Mouse (Mus musculus) T-helper 2 cell (primary cell): Measurements from ENCODE around the gene Pdc.
"Not testable (repeated sequence)": the region's sequence is repeated elsewhere in the genome, so short reads cannot be mapped to it uniquely, and the experiment has no call there.

ENCODE experiments used
- in situ Hi-C: fragments of 300-600 bp; cut with MboI, MseI; formaldehyde crosslinking; loops from one replicate; pipeline ENCODE4 v1.15.1; 2025; ENCODE audit warnings: high pct_unique_total_duplicates

The Pdc gene

DNA sequence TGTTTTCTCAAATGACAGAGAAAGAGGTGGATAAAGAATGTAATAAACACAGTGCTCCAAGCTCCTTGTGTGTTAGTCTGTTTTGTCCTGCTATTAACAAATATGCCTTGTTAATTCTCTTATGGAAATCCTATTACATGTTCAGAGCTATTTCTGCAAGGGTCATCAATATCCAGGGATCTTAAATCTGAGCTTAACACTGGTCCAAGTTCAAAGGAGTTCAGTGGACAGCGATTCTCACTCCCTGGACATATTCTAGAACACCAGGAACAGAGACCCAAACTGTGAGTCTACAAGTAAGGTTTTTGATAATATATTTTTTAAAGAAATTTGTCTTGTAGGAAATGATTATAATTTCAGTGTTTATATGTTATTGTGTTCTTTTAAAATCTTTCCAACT lies at the start of gene Pdc:
Pdc (plus strand) TSS at position 213 of the 400 bp plus-strand sequence.
- in situ Hi-C loops: no loop called here

GRCm38 (mm10) chr1:150294051-150294450 lies 25.2 kb upstream of the Pdc start:
- in situ Hi-C loops: not testable (repeated sequence)

DNA sequence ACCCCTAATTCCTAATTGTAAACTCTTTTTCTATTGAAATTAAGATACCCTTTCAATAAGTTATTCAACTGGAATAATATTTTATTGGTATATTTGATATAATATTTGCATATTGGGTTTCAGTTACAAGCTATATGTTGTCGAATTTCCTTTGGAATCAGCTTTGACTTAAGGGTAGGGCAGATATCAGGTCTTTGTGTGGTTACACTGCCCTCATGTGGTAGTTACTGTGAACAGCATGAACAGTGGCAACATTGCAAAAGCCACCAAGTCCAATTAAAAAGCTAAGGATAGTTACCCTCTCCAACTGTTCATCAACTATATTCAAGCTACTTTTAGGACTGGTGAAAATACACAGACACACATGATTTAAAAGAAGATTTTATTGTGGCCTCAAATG lies 11.6 kb upstream of the Pdc start:
- in situ Hi-C loops: no loop called here

DNA sequence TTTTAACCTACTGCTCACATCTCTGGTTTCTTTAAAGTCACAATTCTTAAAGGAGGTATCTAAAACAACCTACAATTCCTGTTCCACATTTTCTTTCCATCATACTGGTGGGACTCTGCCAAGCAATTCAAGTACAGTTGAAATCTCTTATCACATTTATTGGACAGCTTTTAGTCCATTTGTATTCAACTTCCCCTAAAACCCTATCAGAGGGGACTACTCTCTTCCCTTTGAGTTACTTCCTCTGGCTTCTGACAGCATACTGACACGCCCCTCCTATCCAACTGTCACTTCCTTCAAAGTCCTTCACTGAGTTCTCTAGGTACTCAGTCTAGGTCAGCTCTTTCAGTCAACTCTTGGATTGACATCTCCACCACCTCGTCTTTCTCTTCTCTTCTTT lies 15.9 kb downstream of the Pdc start:
- in situ Hi-C loops: no loop called here

GRCm38 (mm10) chr1:150360864-150361263 lies 41.6 kb downstream of the Pdc start:
- in situ Hi-C loops: no loop called here

DNA sequence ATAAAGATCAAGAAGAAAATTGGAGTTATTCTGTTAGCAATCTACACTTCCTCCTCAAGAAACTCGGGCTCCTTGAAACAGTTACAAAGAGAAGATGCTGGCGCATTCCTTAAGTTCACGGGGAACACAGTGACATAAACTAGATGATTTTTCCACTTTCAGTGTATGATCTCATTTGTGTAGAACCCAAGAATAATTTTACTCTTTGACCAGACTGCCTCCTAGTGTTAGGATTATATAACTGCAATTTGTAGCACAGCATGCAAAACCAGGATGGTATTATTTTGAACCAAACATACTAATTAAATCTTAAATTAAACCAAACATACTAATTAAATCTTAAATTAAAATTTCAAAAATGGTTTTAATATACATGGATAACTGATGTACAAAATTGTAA lies 53.7 kb downstream of the Pdc start:
- in situ Hi-C loops: no loop called here

- in situ Hi-C loops: no loop called here
These were observed 55.0 kb downstream of the Pdc start for GRCm38 (mm10) chr1:150374247-150374646.
